Mouse (Mus musculus): Measurements from ENCODE around the gene Olfr1047. TPM values are rescaled to one million over a fixed set of nuclear protein-coding genes. Genes with fewer than 3 reads are reported as not detected.

The Olfr1047 gene
- polyA plus RNA-seq (2012; ENCODE audit: low replicate concordance) = not detected in 2 replicates

GRCm38 (mm10) chr2:86231301-86231700, at the start of gene Olfr1047:
Gene Olfr1047 (minus strand): TSS chr2:86231401.

GRCm38 (mm10) chr2:86278988-86279387, 47.8 kb upstream of the Olfr1047 start, which contains the start of gene Olfr1051:
Gene Olfr1051 (minus strand): TSS chr2:86279088.

GRCm38 (mm10) chr2:86258228-86258627, 27.0 kb upstream of the Olfr1047 start, which contains the start of gene Olfr1049:
Gene Olfr1049 (minus strand): TSS chr2:86258328.

GRCm38 (mm10) chr2:86240189-86240588, 9.0 kb upstream of the Olfr1047 start, which contains the start of gene Olfr1048:
Gene Olfr1048 (minus strand): TSS chr2:86240289.

GRCm38 (mm10) chr2:86219214-86219613, 12.0 kb downstream of the Olfr1047 start, which contains the start of gene Olfr1046:
Gene Olfr1046 (minus strand): TSS chr2:86219314.

GRCm38 (mm10) chr2:86202909-86203308, 28.3 kb downstream of the Olfr1047 start, which contains the start of gene Olfr1045:
Gene Olfr1045 (minus strand): TSS chr2:86203009.

GRCm38 (mm10) chr2:86185583-86185982, 45.6 kb downstream of the Olfr1047 start, which contains the start of gene Olfr52:
Gene Olfr52 (minus strand): TSS chr2:86185683.

GRCm38 (mm10) chr2:86177720-86178119, 53.5 kb downstream of the Olfr1047 start, which contains the start of gene Olfr1044:
Gene Olfr1044 (minus strand): TSS chr2:86177820.

Other genes starting within 250 kb of the Olfr1047 start
- not detected in 2 replicates for gene Olfr1031, start 241.1 kb downstream of the Olfr1047 start, polyA plus RNA-seq (2012; ENCODE audit: low replicate concordance)
- not detected in 2 replicates for gene Olfr1032, start 225.9 kb downstream of the Olfr1047 start, polyA plus RNA-seq (2012; ENCODE audit: low replicate concordance)
- gene Olfr1033, start 210.8 kb downstream of the Olfr1047 start, polyA plus RNA-seq (2012; ENCODE audit: low replicate concordance) = not detected in 2 replicates
- not detected in 2 replicates for gene Olfr1034, start 185.5 kb downstream of the Olfr1047 start, polyA plus RNA-seq (2012; ENCODE audit: low replicate concordance)
- gene Olfr1036, start 157.4 kb downstream of the Olfr1047 start, polyA plus RNA-seq (2012; ENCODE audit: low replicate concordance) = not detected in 2 replicates
- not detected in 2 replicates for gene Olfr1037, start 144.0 kb downstream of the Olfr1047 start, polyA plus RNA-seq (2012; ENCODE audit: low replicate concordance)
- not detected in 2 replicates for gene Olfr1039, start 95.5 kb downstream of the Olfr1047 start, polyA plus RNA-seq (2012; ENCODE audit: low replicate concordance)
- not detected in 2 replicates for gene Olfr1040, start 84.7 kb downstream of the Olfr1047 start, polyA plus RNA-seq (2012; ENCODE audit: low replicate concordance)
- gene Olfr1042, start 69.6 kb downstream of the Olfr1047 start, polyA plus RNA-seq (2012; ENCODE audit: low replicate concordance) = not detected in 2 replicates
- not detected in 2 replicates for gene Olfr1043, start 63.9 kb downstream of the Olfr1047 start, polyA plus RNA-seq (2012; ENCODE audit: low replicate concordance)
- 0.09 TPM in 1 of 2 replicates, not detected in the other for gene Olfr1044, start 53.6 kb downstream of the Olfr1047 start, polyA plus RNA-seq (2012; ENCODE audit: low replicate concordance)
- not detected in 2 replicates for gene Olfr52, start 45.7 kb downstream of the Olfr1047 start, polyA plus RNA-seq (2012; ENCODE audit: low replicate concordance)
- not detected in 2 replicates for gene Olfr1045, start 28.4 kb downstream of the Olfr1047 start, polyA plus RNA-seq (2012; ENCODE audit: low replicate concordance)
- not detected in 2 replicates for gene Olfr1046, start 12.1 kb downstream of the Olfr1047 start, polyA plus RNA-seq (2012; ENCODE audit: low replicate concordance)
- not detected in 2 replicates for gene Olfr1048, start 8.9 kb upstream of the Olfr1047 start, polyA plus RNA-seq (2012; ENCODE audit: low replicate concordance)
- not detected in 2 replicates for gene Olfr1049, start 26.9 kb upstream of the Olfr1047 start, polyA plus RNA-seq (2012; ENCODE audit: low replicate concordance)
- not detected in 2 replicates for gene Olfr1051, start 47.7 kb upstream of the Olfr1047 start, polyA plus RNA-seq (2012; ENCODE audit: low replicate concordance)
- gene Olfr1052, start 61.1 kb upstream of the Olfr1047 start, polyA plus RNA-seq (2012; ENCODE audit: low replicate concordance) = not detected in 2 replicates
- not detected in 2 replicates for gene Olfr1053, start 83.9 kb upstream of the Olfr1047 start, polyA plus RNA-seq (2012; ENCODE audit: low replicate concordance)
- gene Olfr1054, start 104.0 kb upstream of the Olfr1047 start, polyA plus RNA-seq (2012; ENCODE audit: low replicate concordance) = not detected in 2 replicates
- not detected in 2 replicates for gene Olfr1055, start 118.9 kb upstream of the Olfr1047 start, polyA plus RNA-seq (2012; ENCODE audit: low replicate concordance)
- gene Olfr1056, start 131.1 kb upstream of the Olfr1047 start, polyA plus RNA-seq (2012; ENCODE audit: low replicate concordance) = not detected in 2 replicates
- not detected in 2 replicates for gene Olfr1057, start 147.0 kb upstream of the Olfr1047 start, polyA plus RNA-seq (2012; ENCODE audit: low replicate concordance)
- not detected in 2 replicates for gene Olfr1058, start 157.2 kb upstream of the Olfr1047 start, polyA plus RNA-seq (2012; ENCODE audit: low replicate concordance)
- gene Olfr1061, start 182.6 kb upstream of the Olfr1047 start, polyA plus RNA-seq (2012; ENCODE audit: low replicate concordance) = not detected in 2 replicates
- not detected in 2 replicates for gene Olfr1062, start 195.3 kb upstream of the Olfr1047 start, polyA plus RNA-seq (2012; ENCODE audit: low replicate concordance)
- not detected in 2 replicates for gene Olfr1065, start 219.2 kb upstream of the Olfr1047 start, polyA plus RNA-seq (2012; ENCODE audit: low replicate concordance)
- not detected in 2 replicates for gene Olfr1066, start 224.9 kb upstream of the Olfr1047 start, polyA plus RNA-seq (2012; ENCODE audit: low replicate concordance)